Mouse (Mus musculus) kidney, adult 9 months (tissue): ENCODE data around the gene Nmi.
"Not testable (repeated sequence)": the region's sequence is repeated elsewhere in the genome, so short reads cannot be mapped to it uniquely, and the experiment has no call there.

Experiments
- DNase-seq: peaks from one replicate; pipeline ENCODE4 v3.0.0; 2022

The Nmi gene

DNA sequence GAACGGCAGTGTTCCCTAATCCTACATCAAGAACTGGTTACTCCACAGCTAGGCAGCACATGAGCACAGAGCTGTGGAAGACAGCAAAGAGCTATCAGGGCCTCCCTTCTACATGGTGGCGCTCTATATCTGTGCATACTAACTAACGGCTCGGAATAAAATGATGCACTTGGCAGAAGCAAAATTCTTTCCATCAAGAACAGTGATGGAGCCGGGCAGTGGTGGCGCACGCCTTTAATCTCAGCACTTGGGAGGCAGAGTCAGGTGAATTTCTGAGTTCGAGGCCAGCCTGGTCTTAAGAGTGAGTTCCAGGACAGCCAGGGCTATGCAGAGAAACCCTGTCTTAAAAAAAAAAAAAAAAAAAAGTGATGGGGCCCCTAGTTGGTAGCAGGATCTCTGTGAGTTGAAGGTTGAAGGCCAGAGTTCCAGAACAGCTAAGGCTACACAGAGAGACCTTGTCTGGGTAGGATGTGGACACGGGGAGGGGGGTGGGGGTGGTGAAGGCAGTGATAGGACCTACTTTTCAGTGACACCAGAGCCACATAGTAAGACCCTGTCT, at the start of gene Nmi:
Gene Nmi, minus strand, starts transcription at position 85 of the 559 bp plus-strand sequence.
- DNase-seq: peak; percentile 34

GRCm38 (mm10) chr2:52016361-52016760, 43.1 kb upstream of the Nmi start:
- no peak for DNase-seq

GRCm38 (mm10) chr2:52013306-52013820, 40.1 kb upstream of the Nmi start:
- no peak for DNase-seq

DNA sequence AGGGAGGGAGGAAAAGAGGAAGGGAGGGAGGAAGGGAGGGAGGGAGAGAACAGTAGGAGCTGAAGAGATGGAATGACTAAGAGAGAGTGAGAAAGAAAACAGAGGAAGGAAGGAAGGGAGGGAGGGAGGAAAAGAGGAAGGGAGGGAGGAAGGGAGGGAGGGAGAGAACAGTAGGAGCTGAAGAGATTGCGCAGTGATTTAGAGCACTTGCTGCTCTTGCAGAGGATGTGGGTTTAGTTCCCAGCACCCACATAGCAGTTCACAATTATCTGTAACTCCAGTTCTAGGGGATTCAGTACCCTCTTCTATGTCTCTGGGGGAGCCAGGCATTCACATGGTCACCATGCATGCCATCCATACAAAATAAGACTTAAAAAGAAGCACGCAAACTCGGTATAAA, 38.5 kb upstream of the Nmi start:
- not testable (repeated sequence) for DNase-seq

DNA sequence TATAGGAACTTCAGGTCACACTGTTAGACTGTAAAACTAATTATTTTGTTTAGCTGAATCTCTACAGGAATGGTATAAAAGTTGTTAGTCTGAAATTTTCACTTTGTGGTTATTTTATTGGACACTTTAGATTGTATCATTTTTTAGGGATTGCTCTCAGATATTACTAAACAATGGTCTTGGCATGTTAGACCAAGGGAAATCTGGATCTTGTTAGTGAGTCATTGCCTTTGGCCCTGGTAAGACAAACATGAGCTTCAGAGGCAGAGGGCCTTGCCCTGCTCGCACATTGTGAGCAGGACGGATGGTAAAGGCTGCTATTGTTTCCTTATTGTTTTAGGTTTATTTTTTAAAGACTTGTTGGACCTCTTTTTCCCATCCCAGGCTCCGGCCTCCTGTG, 33.1 kb upstream of the Nmi start:
- DNase-seq: no peak

- DNase-seq: not testable (repeated sequence)
Measured at GRCm38 (mm10) chr2:52002299-52002698, 29.0 kb upstream of the Nmi start.

- no peak for DNase-seq
Measured at GRCm38 (mm10) chr2:52001521-52001920, 28.2 kb upstream of the Nmi start.

- no peak for DNase-seq
Measured at GRCm38 (mm10) chr2:51999996-52000395, 26.7 kb upstream of the Nmi start.

GRCm38 (mm10) chr2:51991447-51991846, 18.2 kb upstream of the Nmi start:
- no peak for DNase-seq

GRCm38 (mm10) chr2:51989559-51989958, 16.3 kb upstream of the Nmi start:
- no peak for DNase-seq

- DNase-seq: no peak
Measured at GRCm38 (mm10) chr2:51986695-51987094, 13.4 kb upstream of the Nmi start.

DNA sequence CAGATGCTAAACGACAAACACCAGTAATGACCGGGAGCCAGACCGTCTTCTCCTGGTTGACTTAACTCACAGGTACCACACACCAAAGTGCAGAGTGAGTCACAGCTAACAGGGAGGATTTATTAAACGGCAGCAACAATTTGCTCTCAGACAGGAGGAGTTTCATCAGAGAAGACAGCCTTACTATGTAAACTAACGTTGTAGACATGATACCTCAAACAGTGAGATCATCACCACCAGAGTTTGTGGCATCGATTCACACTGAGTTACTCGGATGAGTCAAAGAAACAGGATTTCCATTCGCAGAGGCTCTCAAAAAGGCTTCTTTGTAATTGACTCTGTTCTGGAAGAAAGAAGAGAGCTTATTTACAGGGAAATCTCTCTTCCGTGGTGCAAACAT, 12.9 kb upstream of the Nmi start:
- no peak for DNase-seq

GRCm38 (mm10) chr2:51985241-51985640, 11.9 kb upstream of the Nmi start:
- DNase-seq: peak; percentile 54

DNA sequence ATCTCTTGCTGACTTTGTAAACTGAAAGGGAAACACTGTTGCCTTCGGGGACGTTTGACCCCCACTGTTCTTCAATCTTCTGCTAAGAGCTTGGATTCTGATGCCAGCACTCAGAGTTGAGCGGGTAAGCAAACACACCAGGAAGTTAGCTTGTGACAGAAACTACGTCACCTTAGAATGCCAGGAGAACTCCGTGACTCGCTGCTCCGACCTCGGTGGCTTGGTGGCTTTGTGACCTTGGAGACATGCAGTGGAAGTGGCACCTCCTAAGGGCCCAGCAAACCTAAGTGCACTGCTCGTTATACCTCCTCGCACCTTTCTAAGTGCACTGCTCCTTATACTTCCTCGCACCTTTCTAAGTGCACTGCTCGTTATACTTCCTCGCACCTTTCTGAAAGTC, 9.0 kb upstream of the Nmi start:
- no peak for DNase-seq

DNA sequence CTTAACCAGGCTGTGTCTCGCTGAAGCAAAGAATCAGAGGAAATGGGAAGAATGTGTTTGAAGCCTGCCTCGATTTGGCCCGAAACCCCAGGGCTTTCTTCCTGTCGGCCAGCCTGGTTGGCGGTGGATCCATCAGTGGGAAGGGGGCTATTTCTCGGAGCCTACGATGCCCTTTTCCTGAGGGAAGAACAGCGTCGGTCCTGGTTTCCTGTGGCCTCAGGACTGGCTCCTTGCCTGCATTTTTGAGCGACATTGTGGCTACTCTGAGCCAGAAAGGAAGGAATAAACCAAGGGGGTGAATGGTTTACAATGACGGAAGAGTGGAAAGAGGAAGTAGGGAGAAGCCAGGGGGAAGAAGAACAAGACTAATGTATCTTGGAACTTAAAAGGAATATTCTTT, 8.3 kb upstream of the Nmi start:
- DNase-seq: peak; percentile 48

GRCm38 (mm10) chr2:51972641-51973409, 469 bp downstream of the Nmi start:
- DNase-seq: peak; percentile 67

- DNase-seq: peak; percentile 37
Measured at GRCm38 (mm10) chr2:51972142-51972541, 1.2 kb downstream of the Nmi start.

DNA sequence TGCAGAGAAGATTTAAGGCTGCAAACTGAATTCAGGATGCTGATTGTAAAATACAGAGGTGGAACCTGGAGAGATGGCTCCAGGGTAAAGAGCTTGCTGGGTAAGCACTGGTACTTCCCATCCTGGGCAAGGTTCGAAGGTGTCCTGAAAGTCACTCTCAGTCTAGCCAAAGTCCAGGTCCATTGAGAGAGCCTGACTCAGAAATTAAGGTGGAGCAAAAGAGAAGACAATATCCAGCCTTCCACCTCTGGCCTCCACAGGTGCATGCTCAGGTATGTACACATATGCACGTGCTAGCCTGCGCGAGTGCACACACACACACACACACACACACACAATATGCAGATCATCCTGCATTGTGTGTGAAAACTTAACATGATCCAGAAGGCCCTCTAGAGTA, 2.4 kb downstream of the Nmi start:
- DNase-seq: peak; percentile 59

GRCm38 (mm10) chr2:51967288-51967687, 6.0 kb downstream of the Nmi start:
- DNase-seq: no peak

DNA sequence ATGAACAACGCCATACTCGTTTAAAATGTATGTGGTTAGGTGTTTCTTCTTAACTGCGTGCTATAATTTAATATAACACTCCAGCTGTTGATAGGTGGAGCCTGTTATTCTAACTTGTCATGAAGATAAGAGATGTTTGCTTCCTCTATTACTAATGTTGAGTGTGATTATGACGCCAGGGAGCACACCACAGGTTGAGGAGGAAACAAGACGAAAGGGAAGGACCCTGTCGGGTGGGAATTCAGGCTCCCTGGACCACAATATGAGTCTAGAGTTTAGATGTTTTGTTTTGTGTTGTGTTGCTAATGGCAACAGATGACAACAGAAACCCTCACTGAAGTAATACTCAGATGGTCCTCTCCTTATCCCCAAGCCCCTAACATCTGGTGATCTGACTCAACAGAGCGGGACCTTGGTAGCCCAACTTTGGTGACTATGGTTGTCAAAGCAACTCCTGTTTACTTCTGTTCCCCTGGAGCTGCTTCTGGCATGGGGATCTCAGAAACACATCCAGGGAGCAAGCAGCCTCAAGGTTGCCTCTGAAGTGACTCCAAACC, 19.6 kb downstream of the Nmi start:
- DNase-seq: no peak

DNA sequence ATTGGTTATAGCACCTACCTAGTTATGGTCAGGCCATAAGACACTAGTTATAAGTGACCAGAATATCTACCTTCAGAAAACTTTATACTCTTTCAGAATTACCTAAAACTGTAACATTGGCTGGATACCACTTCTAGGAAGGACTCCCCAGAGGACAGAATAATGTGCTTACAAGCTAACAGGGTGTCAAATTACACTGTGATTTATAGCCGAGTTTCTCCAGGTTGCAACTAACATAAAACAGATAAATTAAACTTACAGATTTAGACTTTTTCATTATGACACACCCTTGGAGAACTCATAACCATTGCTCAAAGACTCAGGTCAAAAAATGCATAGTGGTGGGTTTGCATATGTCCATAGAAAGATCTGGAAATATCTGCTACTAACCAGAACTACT, 22.4 kb downstream of the Nmi start:
- no peak for DNase-seq

GRCm38 (mm10) chr2:51948105-51948830, 25.0 kb downstream of the Nmi start:
- no peak for DNase-seq

- DNase-seq: no peak
Measured at GRCm38 (mm10) chr2:51945812-51946211, 27.5 kb downstream of the Nmi start.

GRCm38 (mm10) chr2:51941832-51942231, 31.5 kb downstream of the Nmi start:
- DNase-seq: no peak
